Mouse (Mus musculus) heart, embryonic 11.5 days (tissue): Measurements from ENCODE around the gene Klf12. TPM values are rescaled to one million over a fixed set of nuclear protein-coding genes. Genes with fewer than 3 reads are reported as not detected.
A peak's percentile ranks its signal among the peaks of the same experiment; 100 is the strongest.

ENCODE experiments used
- ATAC-seq: fragments of 200-750 bp; cut with Nextera tagmentation; replicated peaks from 2 replicates; pipeline ENCODE4 v1.8.0; 2017; ENCODE audit warnings: moderate library complexity; ENCODE audit not compliant: insufficient number of reproducible peaks, low FRiP score, low TSS enrichment
- H3K27ac ChIP-seq: fragments of 300-500 bp; sonication (generic); 2 replicates; pipeline ENCODE4 v1.5.1; 2014; ENCODE audit warnings: mild to moderate bottlenecking, low read depth, low read length
- H3K27me3 ChIP-seq: fragments of 300-500 bp; sonication (generic); 2 replicates; pipeline ENCODE4 v1.6.1; 2014; ENCODE audit warnings: mild to moderate bottlenecking, low read length, mixed read lengths; ENCODE audit not compliant: control insufficient read depth, insufficient read depth
- H3K36me3 ChIP-seq: fragments of 300-500 bp; sonication (generic); 2 replicates; pipeline ENCODE4 v1.6.1; 2014; ENCODE audit warnings: mild to moderate bottlenecking, low read length, moderate library complexity, mixed read lengths; ENCODE audit not compliant: control insufficient read depth, insufficient read depth
- H3K4me1 ChIP-seq: fragments of 300-500 bp; sonication (generic); 2 replicates; pipeline ENCODE4 v1.6.1; 2014; ENCODE audit warnings: low read length; ENCODE audit not compliant: control insufficient read depth, insufficient read depth
- H3K4me2 ChIP-seq: fragments of 300-500 bp; sonication (generic); 2 replicates; pipeline ENCODE4 v1.6.1; 2014; ENCODE audit warnings: mild to moderate bottlenecking, moderate library complexity
- H3K4me3 ChIP-seq: fragments of 300-500 bp; sonication (generic); 2 replicates; pipeline ENCODE4 v1.5.1; 2014; ENCODE audit warnings: low read depth, low read length
- H3K9ac ChIP-seq: fragments of 300-500 bp; sonication (generic); 2 replicates; pipeline ENCODE4 v1.6.1; 2014; ENCODE audit warnings: mild to moderate bottlenecking, low read depth, low read length, moderate library complexity
- H3K9me3 ChIP-seq: fragments of 300-500 bp; sonication (generic); replicated peaks from 2 replicates; pipeline ENCODE4 v1.6.1; 2016; ENCODE audit warnings: low read length; ENCODE audit not compliant: control insufficient read depth
- WGBS: fragments of 180-500 bp; shearing (Covaris S2); extraction: QIAGEN DNeasy Blood & Tissue Kit; methylation state at CpG from one replicate; pipeline ENCODE4 v1.1.7; 2014; ENCODE audit not compliant: insufficient replicate concordance; 5-methylcytosine and 5-hydroxymethylcytosine counted together
- polyA plus RNA-seq: library from polyadenylated mRNA; unstranded; fragments of >200 nt; fragmentation: Nextera tagmentation; extraction: Ambion mirVana; gene quantifications from 2 replicates; pipeline ENCODE4 v1.2.1, GENCODE M21; 2014

The Klf12 gene
- polyA plus RNA-seq, 1 experiment from 2014 or later, result 7.3 TPM

DNA sequence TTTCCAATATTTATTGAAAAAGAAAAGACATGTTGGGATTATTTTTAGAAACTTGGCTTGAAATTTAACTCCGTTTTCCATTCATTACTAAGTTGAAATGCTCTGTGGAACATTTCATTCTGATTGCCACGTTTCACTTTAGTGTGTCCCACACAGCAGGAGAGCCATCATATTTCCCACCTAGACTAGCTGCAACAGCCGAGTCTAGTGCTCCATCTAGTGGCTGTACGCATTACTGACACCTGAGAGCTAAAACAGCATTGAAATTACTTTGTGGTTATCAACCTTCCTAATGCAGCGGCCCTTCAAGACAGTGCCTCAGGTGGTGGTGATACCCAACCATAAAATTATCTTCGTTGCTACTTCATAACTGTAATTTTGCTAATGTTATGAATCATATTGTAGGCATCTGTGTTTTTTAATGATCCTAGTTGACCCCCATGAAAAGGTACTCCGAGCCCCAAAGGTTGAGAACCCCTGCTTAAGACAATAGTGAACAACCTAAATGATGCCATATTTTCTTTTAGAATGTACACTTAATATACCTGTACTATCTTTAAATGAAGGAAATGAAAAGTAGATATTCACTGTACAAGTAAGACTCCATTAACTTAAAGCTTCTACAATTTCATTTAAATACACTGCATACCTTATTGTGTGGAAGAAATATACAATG lies 389.6 kb downstream of the Klf12 start:
- Histone ChIP-seq H3K27ac (no peak overlapping the region), H3K4me3 (no peak overlapping the region), H3K27me3 (no peaks in the 10 kb centered on the region), H3K36me3 (no peaks in the 10 kb centered on the region), H3K9me3 (no peaks in the 10 kb centered on the region), H3K4me1 (peaks cover 6% of the 10 kb centered on the region; the same call in 1 of the 2 replicates), H3K4me2 (no peak overlapping the region), H3K9ac (no peak overlapping the region)
- 18% methylated on average over 7 of the region's 7 CpGs for WGBS
- no peak; the same call in 1 of the 2 replicates for ATAC-seq

DNA sequence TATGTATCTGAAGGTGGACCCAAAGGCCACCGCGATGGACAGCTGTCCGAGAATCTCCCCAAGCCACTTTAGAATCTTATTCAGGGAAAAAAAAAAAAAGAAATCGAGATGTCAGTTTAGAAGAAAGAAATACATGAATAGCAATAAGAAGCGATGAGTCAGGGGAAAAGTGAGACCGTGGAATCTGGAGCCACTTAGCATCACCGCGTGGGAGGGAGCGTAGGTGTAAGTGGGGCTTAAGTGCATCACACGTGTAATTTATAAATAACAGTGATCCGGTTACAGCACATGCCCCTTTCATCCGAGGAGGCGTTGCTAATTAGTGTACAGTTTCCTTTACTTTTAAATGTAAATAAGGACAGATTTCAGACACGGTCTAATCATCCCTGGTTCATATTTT lies 390.4 kb downstream of the Klf12 start:
- WGBS, result 72% methylated on average over 14 of the region's 14 CpGs
- Histone ChIP-seq H3K4me3 (no peak overlapping the region), H3K9ac (no peak overlapping the region), H3K36me3 (no peaks in the 10 kb centered on the region), H3K9me3 (no peaks in the 10 kb centered on the region), H3K27me3 (no peaks in the 10 kb centered on the region), H3K27ac (no peak overlapping the region), H3K4me1 (peaks cover 6% of the 10 kb centered on the region; the same call in 1 of the 2 replicates), H3K4me2 (no peak overlapping the region)
- ATAC-seq, result no peak

DNA sequence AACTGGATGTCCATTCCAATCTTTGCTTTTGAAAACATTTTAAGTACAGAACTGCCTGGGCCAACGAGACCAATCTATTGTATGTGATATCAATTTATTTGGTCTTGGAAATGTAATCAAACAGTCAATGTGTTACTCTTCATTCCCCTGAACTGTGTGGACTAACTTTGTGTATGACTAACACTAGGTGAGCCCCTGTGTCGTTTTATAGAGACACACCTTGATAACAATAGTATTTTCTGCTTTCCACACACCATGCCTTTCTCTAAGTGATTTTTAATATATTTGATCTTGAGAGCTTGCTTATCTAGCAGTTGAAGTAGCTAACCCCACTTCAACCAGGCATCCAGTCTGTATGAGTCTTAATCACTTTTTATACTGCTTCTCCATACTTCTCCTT lies 398.0 kb downstream of the Klf12 start:
- WGBS, result 75% methylated on average over 2 of the region's 2 CpGs
- no peaks in the 10 kb centered on the region for H3K27me3 ChIP-seq
- H3K4me3 ChIP-seq, result no peak overlapping the region
- no peak overlapping the region for H3K27ac ChIP-seq
- H3K9ac ChIP-seq, result no peak overlapping the region
- H3K9me3 ChIP-seq, result no peaks in the 10 kb centered on the region
- no peak overlapping the region for H3K4me2 ChIP-seq
- no peak for ATAC-seq
- H3K36me3 ChIP-seq, result no peaks in the 10 kb centered on the region
- no peaks in the 10 kb centered on the region for H3K4me1 ChIP-seq

DNA sequence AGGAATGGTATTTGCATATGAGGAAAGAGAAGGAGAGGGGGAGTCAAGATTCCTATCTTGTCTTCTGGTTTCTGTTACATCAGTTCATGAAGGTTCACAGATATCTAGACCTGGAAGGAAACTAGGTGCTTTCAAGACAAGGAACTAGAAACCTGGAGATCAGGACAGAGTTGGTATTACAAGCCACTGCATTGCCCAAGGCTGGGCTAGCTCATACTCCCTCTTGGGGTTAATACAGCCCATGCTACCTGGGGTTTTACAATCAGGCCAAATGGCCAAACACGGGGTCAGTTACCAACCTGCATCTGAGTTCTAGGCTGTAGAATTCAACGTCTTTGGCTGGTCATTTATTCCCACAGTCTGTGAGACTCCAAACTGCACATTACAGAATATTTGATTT lies 398.9 kb downstream of the Klf12 start:
- H3K9me3 ChIP-seq, result no peaks in the 10 kb centered on the region
- H3K9ac ChIP-seq, result no peak overlapping the region
- no peak overlapping the region for H3K4me3 ChIP-seq
- H3K27ac ChIP-seq, result no peak overlapping the region
- 66% methylated on average over 2 of the region's 2 CpGs for WGBS
- no peaks in the 10 kb centered on the region for H3K36me3 ChIP-seq
- H3K4me2 ChIP-seq, result no peak overlapping the region
- H3K27me3 ChIP-seq, result no peaks in the 10 kb centered on the region
- no peaks in the 10 kb centered on the region for H3K4me1 ChIP-seq
- no peak for ATAC-seq

DNA sequence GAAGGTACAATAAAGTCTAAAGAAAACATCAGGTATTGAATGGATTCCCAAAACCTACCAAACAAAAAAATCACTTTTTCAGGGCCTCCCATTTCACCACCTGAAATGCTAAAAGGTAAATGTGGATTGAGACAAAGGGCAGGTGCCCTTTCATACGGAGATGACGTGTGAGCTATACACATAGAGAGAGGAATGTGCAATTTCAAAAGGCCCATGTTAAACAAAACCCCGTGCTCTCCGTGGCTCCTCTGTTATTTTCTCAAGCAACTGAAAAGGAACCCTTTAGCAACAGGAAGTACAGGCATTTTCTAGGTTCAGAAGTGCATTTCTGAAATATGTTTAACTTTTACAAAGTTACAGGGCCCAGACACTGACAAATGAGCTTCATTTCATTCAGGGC lies 399.4 kb downstream of the Klf12 start:
- Histone ChIP-seq H3K9ac (no peak overlapping the region), H3K4me2 (no peak overlapping the region), H3K9me3 (no peaks in the 10 kb centered on the region), H3K27me3 (no peaks in the 10 kb centered on the region), H3K36me3 (no peaks in the 10 kb centered on the region), H3K4me3 (no peak overlapping the region), H3K4me1 (no peaks in the 10 kb centered on the region), H3K27ac (no peak overlapping the region)
- no peak for ATAC-seq
- 62% methylated on average over 4 of the region's 4 CpGs for WGBS

DNA sequence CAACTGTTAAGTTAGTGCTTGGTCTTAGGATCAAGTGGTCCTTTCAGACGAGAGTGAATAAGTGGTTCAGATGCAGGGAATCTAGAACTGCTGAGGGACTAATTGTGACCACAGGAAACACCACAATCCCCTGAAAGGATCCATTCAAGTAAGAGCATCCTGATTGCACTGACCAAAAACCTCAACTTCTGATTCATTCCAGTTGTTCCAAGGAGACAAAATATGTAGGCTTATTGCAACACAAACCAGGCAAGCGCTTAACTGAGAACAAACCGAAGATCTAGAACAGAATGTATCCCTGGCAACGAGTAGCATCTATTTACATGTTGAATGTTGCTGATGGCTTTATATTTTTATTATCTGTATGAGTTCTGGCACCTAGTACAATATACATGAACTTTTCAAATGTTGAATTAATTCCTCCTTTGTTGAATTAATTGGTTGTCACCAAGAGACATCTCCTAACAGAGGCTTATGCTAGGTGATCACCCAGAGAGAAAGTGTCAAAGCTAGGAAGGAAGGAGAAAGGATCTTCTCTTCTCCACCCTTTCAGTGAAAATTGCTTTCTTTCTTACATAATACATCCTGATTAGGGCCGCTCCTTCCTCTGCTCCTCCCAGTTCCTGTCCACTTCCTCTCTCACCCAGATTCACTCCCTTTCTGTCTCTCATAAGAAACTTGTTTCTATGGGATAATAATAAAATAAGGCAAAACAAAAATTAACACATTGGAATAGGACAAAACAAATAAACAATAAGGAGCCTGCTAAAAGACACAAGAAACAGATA lies 407.5 kb downstream of the Klf12 start:
- no peaks in the 10 kb centered on the region for H3K36me3 ChIP-seq
- H3K9ac ChIP-seq, result no peak overlapping the region
- no peak overlapping the region for H3K4me2 ChIP-seq
- no peak for ATAC-seq
- no peaks in the 10 kb centered on the region for H3K4me1 ChIP-seq
- H3K9me3 ChIP-seq, result no peaks in the 10 kb centered on the region
- no peak overlapping the region for H3K4me3 ChIP-seq
- WGBS, result 72% methylated on average over 5 of the region's 5 CpGs
- H3K27me3 ChIP-seq, result no peaks in the 10 kb centered on the region
- no peak overlapping the region for H3K27ac ChIP-seq

DNA sequence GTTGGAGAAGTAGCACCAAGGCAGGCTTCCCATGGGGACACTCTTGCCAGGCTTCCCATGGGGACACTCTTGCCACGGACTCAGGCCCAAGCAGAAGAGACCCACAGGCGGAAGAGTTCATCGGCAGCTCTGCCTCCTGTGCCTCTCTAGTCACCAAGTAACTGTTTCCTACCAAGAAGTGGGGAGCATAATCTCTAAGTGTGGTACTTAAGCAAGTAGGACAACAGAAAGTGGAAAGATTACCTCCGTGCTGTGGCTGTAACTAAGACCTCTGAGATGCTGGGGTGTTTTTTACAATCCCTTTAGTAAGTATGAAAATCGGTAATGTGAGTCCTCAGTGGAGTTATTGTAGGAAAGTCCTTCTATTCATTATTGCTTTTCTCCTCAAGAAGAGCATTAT lies 410.8 kb downstream of the Klf12 start:
- no peak overlapping the region for H3K4me2 ChIP-seq
- H3K9ac ChIP-seq, result no peak overlapping the region
- no peaks in the 10 kb centered on the region for H3K36me3 ChIP-seq
- 74% methylated on average over 5 of the region's 5 CpGs for WGBS
- no peak overlapping the region for H3K4me3 ChIP-seq
- H3K27ac ChIP-seq, result no peak overlapping the region
- ATAC-seq, result no peak
- no peaks in the 10 kb centered on the region for H3K27me3 ChIP-seq
- no peaks in the 10 kb centered on the region for H3K4me1 ChIP-seq
- no peaks in the 10 kb centered on the region for H3K9me3 ChIP-seq

DNA sequence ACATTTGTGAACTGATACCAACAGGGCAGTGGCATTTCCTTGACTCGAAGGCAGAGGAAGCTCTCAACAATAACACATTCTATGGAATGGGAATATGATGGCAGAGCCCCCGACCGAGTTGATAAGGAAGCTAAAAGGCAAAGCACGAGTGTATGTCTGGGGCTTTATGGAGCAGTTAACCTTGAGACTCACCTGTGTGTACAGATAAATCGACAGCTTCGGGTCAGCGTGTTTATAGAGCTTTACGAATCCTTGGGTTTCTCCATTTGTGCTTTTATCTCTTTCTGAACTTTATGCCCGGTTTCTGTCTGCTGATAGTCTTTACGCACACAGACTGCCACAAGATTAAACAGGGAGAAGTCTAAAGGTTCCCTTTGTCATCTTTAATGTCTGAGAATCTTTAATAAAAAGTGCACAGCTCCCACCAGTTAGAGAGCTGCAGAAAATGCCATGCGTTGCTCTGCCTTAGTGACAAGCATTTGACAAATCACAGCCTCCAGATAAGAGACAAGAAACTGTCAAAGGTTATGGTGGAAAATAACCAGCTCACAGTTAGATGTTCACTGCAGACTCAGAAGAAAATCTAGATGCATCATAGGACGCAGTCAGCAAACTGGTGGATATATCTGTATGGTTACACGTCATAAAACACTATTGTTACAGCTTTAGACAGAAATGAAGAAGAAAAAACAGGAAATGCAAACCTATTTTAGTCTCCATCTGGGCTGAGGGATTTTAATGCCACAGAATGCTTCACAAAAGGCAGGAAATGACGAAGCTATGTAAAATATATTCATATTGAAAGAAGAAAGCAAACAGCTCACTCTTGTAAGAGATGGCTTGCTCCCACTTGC lies 428.1 kb downstream of the Klf12 start:
- Histone ChIP-seq H3K9me3 (no peaks in the 10 kb centered on the region), H3K27ac (no peak overlapping the region), H3K27me3 (no peaks in the 10 kb centered on the region; the same call in 1 of the 2 replicates), H3K4me3 (no peak overlapping the region), H3K9ac (no peak overlapping the region), H3K36me3 (no peaks in the 10 kb centered on the region), H3K4me2 (peak overlapping the region; percentile 40), H3K4me1 (peaks cover 18% of the 10 kb centered on the region)
- WGBS, result 31% methylated on average over 14 of the region's 14 CpGs
- 0 out of 2 replicates have a peak, but pooled peaks have one; percentile 31 for ATAC-seq
